Mouse (Mus musculus) cortical plate, adult 2 months (tissue): ENCODE data around the gene Ankrd24.

ENCODE experiments used
- CTCF ChIP-seq: fragments of 200-500 bp; IDR thresholded peaks from 2 replicates; pipeline ENCODE4 v1.5.1; 2011; ENCODE audit warnings: mild to moderate bottlenecking, control low read depth, low read length; ENCODE audit not compliant: insufficient read depth; ENCODE audit errors: extremely low read depth
- POLR2A ChIP-seq: fragments of 200-500 bp; IDR thresholded peaks from 2 replicates; pipeline ENCODE4 v1.6.1; 2011; ENCODE audit warnings: mild to moderate bottlenecking, low read length, control low read depth; ENCODE audit not compliant: insufficient read depth; ENCODE audit errors: extremely low read depth

- TF ChIP-seq POLR2A, result no peak
- peak; percentile 91 for TF ChIP-seq CTCF
Observed at GRCm38 (mm10) chr10:81604968-81605665, 23.2 kb upstream of the Ankrd24 start.
